Mouse (Mus musculus): ENCODE data around the gene 1700022I11Rik.

1700022I11Rik gene

GRCm38 (mm10) chr4:43000141-43000986, 31.0 kb downstream of the 1700022I11Rik start, which contains the start of gene Vcp:
Vcp (minus strand) TSS chr4:43000507.
- 1% methylated on average over 56 of the region's 56 CpGs for WGBS

GRCm38 (mm10) chr4:43001272-43001671, 31.9 kb downstream of the 1700022I11Rik start:
- 89% methylated on average over 2 of the region's 2 CpGs for WGBS

DNA sequence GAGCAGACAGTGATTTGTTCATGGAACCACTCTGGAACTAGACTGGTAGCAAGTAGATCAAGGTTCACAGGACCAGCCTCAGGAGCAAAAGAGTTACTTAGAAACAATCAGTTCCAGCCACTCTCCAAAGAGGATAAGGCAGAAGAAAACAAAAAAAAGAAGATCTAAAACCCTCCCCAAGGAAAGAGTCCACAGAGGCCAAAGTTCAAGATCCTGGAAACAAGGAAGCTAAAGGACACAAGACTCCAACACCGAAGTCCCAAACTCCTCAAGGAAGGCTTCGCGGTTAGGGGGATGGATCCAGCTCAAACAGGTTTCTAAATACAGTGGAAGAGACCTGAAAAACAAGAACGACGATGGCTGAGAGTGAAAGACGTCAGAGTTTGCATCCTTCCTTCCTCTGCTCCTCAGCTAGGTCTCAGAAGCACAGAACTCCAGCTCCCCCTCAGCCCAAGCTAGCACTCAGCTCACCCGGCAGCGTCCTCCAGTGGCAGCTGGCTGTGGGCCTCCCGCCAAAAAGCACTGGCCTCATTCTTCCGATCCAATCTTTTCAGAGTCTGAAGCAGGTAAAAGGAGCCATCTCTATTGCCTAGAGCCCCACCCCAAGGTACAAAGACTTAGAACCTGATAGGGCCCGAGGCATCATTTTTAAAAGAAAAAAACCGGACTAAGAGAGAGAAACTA, 33.5 kb downstream of the 1700022I11Rik start:
- WGBS = 67% methylated on average over 12 of the region's 12 CpGs

DNA sequence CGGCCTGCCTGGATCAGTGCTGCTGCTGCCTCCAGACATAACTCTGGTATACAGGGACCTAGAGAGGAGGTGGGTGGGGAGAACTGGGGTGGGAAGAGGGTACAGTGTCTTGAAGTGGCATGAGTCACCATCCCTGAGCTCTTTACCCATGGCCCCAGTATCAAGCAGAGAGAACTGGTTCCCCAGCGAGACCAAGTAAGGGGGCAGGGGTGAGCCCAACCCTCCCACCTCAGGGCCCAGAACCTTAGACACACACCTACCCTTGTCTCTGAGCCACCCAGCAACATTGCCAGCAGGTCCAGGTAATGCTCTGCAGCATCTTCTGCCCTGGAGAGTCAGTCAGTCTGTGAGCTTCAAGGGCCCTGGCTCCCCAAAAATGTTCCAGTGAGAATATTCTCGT, 35.5 kb downstream of the 1700022I11Rik start:
- WGBS = 80% methylated on average over 3 of the region's 3 CpGs

DNA sequence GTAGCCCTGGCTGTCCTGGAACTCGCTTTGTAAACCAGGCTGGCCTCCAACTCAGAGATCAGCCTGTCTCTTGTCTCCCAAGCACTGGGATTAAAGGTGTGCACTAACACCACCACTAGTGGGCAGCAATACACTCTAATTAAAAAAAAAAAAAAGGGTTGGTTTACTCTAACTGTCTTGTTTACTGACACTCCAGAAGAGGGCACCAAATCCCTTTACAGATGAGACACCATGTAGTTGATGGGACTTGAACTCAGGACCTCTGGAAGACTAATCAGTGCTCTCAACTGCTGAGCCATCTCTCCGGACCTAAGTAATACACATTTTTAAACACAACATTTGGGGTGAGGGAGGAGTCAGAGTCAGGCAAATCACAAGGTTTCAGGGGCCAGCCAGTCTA, 36.4 kb downstream of the 1700022I11Rik start:
- 54% methylated on average over 2 of the region's 2 CpGs for WGBS

DNA sequence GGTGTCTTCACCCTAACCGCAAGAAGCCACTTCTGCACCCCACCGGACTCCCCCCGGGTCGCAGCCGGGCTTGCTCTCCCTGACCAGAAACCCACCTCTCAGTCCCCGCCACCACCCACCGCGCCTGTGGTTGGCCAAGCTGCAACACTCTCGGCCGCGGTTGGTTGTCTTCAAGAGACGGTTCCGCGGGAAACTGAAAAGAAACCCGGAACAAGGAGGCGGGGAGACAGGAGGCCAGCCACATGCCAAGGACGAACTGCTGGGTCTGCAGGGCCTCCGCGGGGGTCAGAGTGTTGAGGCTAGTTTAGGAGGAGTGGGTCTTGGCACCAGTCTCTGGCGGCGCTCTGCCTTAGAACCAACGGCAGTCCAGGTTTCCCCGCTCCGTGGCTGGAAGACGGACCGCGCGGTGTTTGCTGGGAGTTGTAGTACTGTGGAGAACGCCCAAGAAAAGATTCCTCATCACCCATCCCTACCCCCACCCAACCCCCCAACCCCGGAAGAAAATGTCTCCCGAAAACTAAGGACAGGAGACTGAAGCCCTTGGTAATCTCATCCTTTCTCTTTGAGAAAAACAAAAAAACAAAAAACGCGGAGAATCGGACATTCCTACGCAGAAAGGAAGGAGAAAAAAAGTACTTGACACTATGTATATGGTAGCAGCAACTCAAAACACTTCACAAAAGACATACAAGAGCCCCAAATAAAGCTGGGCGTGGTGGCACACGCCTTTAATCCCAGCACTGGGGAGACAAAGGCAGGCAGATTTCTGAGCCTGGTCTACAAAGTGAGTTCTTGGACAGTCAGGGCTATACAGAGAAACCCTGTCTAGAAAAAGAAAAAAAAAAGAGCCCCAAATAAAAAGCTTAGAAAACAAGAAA, 41.0 kb downstream of the 1700022I11Rik start, which contains the start of gene Fancg:
TSS of gene Fancg (minus strand) at position 346 of the 878 bp plus-strand sequence.
- WGBS = 2% methylated on average over 37 of the region's 37 CpGs

- WGBS = 98% methylated on average over 1 of the region's 1 CpGs
These were observed 42.7 kb downstream of the 1700022I11Rik start for GRCm38 (mm10) chr4:43012091-43012490.

DNA sequence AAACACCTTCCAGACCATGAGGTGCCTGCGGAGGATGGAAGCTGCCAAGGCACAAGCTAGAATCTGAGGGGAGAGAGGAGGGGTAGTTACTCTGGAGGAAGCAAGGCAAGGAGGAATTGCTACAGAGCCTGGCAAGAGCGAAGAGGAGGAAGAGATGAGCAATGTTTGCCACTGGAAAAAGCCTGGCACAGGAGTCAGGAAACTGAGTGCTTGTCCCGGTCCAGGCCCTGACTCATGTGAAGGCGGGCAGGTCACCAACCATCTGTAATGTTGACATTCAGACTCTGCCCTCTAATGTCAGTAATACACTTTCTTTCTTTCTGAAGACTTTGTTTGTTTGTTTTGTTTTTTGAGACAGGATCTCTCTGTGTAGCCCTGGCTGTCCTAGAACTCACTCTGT, 48.8 kb downstream of the 1700022I11Rik start:
- WGBS = 94% methylated on average over 4 of the region's 4 CpGs

GRCm38 (mm10) chr4:43019176-43019575, 49.8 kb downstream of the 1700022I11Rik start:
- WGBS = 86% methylated on average over 10 of the region's 10 CpGs

- WGBS = 92% methylated on average over 23 of the region's 23 CpGs
These were observed 50.4 kb downstream of the 1700022I11Rik start for GRCm38 (mm10) chr4:43019641-43020465.

DNA sequence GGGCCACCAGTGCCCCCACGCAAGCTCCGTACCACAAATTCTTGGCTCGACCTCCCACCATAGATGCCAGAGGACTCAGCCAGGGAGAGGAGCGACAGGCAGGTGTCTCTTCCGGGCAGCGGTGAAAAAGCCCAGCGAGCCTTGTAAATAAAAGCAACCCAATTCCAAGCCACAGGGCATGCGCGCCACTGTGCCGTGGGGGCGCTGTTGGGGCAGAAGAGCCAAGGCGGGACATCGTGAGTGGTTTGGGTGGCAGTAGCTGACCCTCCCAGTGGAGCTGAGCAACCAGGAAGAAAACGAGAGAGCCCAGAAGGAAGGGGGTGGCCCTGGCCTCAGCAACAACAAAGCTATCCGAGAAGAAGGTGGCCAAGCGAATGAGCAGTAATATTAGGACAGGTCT, 51.5 kb downstream of the 1700022I11Rik start:
- 85% methylated on average over 16 of the region's 16 CpGs for WGBS

DNA sequence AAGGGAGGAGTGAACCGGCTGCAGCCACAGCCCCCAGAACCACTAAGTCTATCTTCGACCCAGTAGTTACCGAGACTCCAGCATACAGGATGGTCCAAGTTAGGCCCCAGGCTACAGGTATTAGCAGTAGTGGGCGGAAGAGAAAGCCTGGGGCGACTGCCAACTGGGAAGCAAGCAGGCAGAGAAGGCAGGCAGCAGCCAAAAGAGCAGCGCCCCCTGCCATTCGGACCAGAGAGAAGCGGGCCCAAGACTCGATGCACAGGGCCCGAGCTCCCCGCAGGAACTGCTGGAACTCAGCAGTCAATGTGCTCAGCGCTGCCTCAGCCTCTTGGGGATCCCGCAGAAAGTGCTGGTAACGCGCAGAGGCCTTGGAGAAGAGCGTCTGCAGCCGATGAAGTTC, 51.9 kb downstream of the 1700022I11Rik start:
- 74% methylated on average over 17 of the region's 17 CpGs for WGBS

- WGBS = 73% methylated on average over 14 of the region's 14 CpGs
These were observed 55.3 kb downstream of the 1700022I11Rik start for GRCm38 (mm10) chr4:43024673-43025072.

DNA sequence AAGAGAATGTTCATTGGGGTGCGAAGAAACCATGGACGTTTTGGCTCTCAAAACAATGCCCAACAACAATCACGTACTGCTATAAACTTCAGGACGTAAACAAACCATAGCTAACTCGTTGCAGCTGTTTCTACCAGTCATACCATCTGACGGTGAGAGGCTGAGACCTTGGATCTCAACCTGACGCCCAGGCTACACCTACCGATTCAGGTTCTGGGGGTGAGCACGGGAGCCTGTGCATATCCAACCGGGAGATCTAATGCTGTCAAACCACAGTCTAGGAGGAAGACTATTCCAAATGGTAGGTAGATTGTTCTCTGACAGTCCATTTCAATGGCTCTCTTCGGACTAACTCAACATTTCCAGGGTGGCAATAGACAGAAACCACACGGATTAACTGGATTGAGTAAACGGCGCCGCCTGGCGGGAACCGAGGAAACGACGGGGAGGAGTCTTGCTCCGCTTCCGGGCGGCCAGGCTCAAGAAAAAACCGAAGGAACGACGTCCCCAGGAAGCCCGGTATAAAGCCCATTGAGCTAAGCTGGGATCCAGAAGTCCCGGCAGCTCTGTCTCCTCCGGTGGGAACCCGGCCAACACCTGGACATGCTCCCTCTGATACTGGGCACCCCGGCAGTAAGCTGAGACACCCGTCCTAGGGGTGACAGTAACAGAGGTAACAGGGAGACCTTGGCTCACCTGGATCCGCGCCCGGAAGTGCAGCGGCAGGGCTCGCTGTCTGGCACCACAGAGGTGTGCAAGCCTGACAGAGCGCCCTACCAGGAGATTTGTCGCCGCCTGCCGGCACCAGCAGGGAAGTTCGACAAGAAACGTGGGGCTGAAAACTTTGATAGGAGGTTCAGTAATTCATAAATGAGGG, 55.9 kb downstream of the 1700022I11Rik start, which contains the start of gene Pigo:
TSS of gene Pigo (minus strand) at position 736 of the 877 bp plus-strand sequence.
- 6% methylated on average over 42 of the region's 42 CpGs for WGBS

GRCm38 (mm10) chr4:43029121-43029520, 59.7 kb downstream of the 1700022I11Rik start:
- 77% methylated on average over 7 of the region's 7 CpGs for WGBS

DNA sequence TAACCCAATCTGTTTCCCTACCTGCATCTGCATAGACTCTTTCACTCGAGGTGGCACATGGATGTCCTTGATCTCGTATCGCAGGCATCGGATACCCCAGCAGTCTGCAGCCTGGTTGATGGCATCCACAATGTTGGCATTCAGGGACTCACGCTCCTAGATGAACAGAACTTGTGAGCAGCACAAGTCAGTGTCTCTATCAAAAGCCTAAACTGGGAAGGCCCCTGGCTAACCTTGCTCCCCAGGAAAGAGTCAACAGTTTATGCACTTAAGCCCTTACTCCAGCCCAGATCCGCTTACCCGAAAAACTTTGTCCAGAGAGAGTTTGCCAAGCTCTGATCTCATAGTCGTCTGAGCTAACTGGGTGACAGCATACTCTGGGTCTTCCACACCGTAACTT, 60.3 kb downstream of the 1700022I11Rik start:
- 91% methylated on average over 9 of the region's 9 CpGs for WGBS

GRCm38 (mm10) chr4:43030352-43030751, 60.9 kb downstream of the 1700022I11Rik start:
- 78% methylated on average over 9 of the region's 9 CpGs for WGBS

DNA sequence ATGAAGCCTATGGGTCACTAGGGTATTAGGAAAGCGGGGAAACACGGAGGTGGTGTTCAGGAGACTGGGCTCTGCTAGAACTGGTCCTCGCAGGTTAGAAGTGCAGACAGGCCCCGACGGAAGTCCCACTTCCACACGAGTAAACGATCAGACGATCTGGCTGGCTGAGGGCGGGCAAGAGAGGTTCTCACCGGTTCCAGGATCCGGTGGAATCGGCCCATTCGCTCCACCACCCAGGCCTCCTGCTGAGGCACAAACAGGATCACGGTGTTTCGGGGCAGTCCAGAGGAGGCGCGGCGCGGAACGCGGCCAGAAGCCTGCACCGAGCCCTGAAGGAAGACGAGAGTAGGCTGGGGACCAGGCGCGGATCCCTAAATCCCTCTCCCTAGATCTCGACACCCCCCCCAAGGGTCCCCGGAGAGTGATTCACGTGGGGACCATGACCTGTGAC, 61.4 kb downstream of the 1700022I11Rik start:
- under 1% methylated on average over 28 of the region's 28 CpGs for WGBS

DNA sequence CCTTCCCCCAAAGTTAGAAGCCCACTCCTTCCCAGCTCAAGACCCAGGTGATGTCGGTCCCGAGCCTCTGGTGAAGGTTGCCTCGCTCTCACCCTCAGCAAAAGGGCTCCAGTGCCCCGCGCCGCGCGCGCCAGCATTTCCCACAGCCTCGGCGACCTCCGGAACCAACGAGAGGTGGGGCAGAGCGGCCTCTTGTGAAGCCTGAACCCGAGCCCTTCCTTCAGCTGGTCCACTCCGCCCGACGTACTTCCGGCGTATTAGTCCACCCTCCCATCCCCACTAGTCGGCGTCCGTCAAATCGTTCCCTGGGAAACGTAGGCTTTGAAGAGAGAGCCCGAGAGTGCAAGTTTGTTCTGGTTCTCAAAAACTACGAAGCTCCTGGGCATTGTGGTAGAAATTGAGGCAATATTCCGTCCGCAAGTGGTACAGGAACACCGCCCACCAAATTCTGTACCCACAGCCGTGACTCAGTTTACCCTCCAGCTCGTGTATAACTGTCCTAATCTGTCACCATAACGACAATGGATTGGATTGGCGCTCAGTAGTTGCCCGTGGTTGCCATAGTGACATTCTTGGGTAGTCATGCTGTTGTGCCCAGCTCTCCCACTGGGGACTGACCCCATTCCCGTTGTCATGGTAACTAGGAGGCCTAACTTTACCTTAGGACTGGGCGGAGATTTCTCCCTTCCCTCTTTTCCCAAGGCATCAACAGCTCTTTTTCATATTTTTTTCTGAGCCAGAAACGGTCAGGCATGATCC, 62.0 kb downstream of the 1700022I11Rik start, which contains the start of gene Stoml2:
TSS of gene Stoml2 (minus strand) at position 474 of the 759 bp plus-strand sequence.
- WGBS = 1% methylated on average over 38 of the region's 38 CpGs

Measured in cerebral cortex, adult 2 months (tissue).